Mouse (Mus musculus) heart, postnatal 25 days (tissue): ENCODE data around the gene Sin3b. TPM values are rescaled to one million over a fixed set of nuclear protein-coding genes. Genes with fewer than 3 reads are reported as not detected.
"Not testable (repeated sequence)": the region's sequence is repeated elsewhere in the genome, so short reads cannot be mapped to it uniquely, and the experiment has no call there.

Experiments used
- DNase-seq: peaks from one replicate; pipeline ENCODE4 v3.0.0; 2022; ENCODE audit warnings: low spot score
- intact Hi-C: fragments of 180-260 bp; cut with DNase I; formaldehyde crosslinking; loops from one replicate; pipeline ENCODE4 v1.15.1; 2025
- total RNA-seq, 2 experiments: library from RNA; stranded (reverse); gene quantifications; 2 replicates each; pipeline ENCODE4 v1.2.3; 2021

The Sin3b gene
- total RNA-seq: 10 to 100 TPM; 77.1 to 78.3 TPM

DNA sequence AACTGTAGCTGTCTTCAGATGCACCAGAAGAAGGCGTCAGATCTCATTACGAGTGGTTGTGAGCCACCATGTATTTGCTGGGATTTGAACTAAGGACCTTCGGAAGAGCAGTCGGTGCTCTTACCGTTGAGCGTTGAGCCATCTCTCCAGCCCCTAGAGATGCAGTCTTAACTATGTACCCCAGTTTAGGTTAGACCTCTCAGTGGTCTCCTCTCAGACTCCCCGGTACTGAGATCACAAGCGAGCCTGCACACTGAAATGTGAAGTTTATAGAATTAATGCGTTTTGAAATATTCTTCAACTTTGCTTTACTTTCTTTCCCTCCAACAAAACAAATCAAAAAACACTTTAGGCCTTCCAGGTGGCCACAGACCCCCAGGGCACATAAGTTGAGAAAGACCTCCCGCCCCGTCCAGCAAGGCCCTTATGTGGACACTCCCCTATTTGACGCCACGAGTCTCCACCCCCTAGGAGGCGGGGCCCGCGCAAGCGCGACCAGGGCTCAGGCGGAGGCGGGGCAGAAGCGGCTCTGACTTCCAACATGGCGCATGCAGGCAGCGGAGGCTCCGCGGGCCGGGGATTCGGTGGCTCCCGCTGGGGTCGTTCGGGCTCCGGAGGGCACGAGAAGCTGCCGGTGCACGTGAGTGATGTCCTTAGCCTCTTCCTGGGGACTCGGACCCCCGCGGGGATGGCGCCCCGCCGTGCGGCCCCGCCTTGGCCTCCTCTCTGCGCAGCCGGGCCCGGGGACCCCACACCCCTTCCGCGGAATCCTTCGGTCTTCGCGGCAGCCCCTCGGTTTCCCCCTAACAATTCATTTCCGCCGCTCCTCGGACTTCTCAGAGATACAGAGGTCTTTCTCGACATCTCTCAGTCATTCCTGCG is at the start of gene Sin3b:
Sin3b (plus strand) TSS at position 517 of the 882 bp plus-strand sequence.
- peak; percentile 89 for DNase-seq
- intact Hi-C loops: loop anchor here (10.0 kb wide), 2 partner anchors 298 to 632 kb away; partner anchors contain the start of genes Eps15l1 and Large1

DNA sequence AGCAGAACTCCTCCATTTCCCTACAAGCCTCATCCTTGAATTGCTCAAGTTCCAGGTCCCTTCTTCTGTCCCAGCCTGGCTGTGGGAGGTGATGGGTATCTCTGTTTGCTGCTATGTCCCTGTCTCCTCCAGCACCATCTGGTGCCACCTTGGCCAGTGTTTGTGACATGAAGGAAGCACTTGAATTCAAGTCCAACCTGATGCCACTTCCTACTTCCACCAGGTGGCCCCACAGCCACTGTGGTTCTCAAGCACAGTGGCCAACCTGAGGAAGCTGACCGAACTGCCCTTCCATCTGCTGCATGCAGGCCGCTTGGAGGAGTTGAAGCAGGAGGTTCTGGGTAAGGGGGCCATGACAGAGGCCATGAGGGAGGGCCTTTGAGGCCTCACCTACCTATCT is 48.9 kb upstream of the Sin3b start:
- DNase-seq: no peak
- intact Hi-C loops: no loop called here

DNA sequence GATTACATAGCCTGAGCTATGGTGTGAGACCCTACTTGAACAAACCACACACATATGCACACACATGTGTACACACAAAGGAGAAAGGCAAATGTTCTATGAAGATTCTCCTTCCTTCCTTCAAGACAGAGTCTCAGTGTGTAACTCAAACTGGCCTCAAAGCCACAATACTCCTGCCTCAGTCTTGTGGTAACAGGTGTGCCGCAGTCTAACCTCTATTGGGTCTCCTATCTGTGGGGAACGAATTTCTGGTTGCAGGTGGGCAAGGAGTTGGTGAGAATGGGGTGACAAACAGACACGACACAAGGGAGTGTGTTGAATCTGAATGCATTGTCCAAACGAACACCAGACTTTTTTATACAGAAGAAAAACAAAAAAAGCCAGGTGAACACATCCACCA is 46.6 kb upstream of the Sin3b start:
- no peak for DNase-seq
- intact Hi-C loops: no loop called here

DNA sequence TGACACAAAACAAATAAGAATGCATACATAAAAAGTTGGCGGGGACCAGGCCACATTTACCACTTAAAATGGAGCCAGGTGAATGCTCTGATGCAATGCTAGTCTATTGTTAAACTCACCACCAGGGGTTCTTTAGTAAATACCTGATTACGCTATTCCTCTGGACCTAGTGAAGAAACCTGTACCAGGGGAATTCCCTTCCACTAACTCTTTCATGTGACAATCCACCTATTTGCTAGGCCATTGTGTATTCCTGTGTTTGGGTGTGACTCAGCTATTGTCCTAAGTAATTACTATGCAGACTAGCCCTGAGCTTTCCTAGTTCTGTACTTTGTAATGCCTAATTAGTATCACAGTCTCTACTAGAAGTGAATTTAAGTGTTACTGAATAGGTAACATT is 46.2 kb upstream of the Sin3b start:
- intact Hi-C loops, DNase-seq: not testable (repeated sequence)

DNA sequence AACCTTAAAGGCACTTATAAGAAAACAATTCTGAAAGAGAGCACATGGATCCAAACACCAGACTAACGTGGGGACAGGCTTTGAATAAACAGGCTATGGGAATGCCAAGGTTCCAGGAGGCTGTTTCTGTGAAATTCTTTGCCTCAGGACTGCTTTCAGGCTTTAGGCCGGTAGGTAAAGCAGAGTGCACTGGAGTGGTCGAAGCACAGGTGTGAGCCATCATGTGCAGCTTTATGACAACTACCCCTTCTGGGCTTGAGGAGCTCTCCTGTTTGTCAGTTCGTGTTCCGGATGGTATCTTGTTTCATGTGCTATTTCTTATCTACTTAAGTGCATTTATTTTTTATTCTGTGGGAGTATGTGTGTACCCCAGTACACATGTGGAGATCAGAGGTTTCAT is 45.8 kb upstream of the Sin3b start:
- intact Hi-C loops: no loop called here
- DNase-seq: no peak

DNA sequence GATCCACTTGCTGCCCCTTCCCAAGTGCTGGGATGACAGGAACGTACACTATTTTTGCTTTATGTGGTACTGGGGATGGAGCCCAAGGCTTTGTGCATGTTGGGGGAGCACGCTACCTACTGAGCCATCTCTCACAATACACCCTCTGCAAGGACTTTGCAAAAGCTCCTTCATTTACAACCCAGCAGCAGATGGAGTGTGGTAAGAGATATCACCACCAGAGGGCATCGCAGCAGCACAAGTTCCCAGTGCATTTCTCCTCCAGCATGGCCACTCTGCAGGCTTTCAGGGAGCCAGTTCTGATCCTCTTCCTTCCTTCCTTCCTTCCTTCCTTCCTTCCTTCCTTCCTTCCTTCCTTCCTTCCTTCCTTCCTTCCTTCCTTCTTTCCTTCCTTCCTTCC is 43.0 kb upstream of the Sin3b start:
- no peak for DNase-seq
- intact Hi-C loops: loop anchor here (5.0 kb wide), 1 partner anchor 67 kb away; no protein-coding TSS in a partner anchor

DNA sequence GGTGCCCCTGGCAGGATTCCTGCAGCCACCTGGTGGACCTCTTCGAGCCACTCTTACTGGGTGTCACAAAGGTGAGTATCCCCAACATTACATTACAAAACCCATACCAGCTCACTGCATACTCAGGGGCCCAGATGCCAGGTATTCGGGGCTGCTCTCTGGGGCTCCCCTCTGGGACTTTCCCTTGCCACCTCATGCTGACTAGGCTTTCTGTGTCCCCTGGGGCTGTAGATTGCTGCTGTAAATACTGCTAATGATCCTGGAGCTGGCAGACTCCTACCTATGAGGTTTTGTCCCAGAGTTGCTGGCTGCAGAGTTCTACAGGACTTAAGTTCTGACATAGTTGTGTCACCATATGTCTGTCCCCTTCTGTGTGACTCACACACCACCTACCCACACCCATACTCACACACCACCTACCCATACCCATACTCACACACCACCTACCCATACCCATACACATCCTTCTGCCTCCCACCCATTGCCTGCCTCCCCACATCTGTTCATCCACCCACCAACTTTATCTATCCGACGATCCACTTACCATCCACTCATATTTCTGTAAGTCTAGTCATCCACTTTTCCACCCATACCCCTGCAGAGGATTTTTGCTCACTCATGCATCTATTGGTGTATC is 40.9 kb upstream of the Sin3b start:
- DNase-seq: no peak
- intact Hi-C loops: loop anchor here (5.0 kb wide), 1 partner anchor 65 kb away; no protein-coding TSS in a partner anchor

DNA sequence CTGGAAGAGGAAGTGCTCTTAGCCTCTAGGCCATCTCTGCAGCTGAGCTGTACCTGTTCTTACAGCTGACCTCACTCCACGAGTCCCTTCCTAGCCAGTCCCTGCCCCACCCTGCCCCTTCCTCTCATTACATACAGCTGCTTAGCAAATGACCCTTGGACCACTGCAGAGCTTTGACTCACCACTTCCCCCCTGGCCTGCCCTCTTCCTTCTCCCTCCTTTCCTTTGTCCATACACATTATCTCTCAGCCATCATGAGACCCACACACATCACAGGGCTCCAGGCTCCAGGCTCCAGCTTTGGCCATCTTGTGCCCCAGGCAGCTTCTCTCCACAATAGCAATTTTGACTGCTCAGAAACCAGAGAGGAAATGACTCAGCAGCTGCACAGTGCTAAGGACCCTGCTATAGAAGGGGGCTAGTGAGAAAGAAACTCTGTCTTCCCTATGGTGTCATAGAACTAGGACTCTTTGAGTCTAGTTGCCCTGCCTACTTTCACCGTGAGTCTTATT is 40.0 kb upstream of the Sin3b start:
- DNase-seq: no peak
- intact Hi-C loops: loop anchor here (5.0 kb wide), 1 partner anchor 64 kb away; no protein-coding TSS in a partner anchor

DNA sequence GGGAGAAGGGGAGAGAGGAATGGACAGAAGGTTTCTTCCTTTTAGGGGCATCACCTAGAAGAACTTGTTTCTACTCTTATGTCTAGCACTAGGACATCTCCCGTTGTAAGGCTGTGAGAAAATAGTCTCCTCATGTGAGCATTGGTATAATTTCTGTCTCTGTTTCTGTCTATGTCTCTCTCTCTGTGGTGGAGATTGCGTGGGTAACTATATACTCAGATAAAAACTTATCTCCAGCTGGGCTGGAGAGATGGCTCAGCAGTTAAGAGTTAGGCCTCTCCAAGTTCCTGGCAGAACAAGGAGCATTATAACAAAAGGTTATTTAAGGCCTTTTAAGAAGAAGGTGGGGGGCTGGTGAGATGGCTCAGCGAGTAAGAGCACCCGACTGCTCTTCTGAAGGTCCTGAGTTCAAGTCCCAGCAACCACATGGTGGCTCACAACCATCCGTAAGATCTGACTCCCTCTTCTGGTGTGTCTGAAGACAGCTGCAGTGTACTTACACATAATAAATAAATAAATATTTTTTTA is 39.4 kb upstream of the Sin3b start:
- intact Hi-C loops: loop anchor here (5.0 kb wide), 1 partner anchor 64 kb away; no protein-coding TSS in a partner anchor
- not testable (repeated sequence) for DNase-seq

DNA sequence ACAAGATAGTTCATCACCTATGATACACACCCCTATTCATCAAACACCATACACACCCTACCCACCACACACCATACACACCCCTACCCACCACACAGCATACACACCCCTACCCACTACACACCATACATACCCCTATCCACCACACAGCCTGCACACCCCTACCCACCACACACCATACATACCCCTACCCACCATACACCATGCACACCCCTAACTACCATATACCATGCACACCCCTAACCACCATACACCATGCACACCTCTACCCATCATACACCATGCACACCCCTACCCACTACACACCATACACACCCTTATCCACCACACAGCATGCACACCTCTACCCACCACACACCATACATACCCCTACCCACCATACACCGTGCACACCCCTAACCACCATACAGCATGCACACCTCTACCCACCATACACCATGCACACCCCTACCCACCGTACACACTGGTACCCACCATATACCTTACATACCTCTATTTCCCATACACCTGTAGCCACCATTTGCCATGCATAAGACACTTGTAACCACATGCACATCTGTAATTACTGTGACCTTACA is 24.6 kb upstream of the Sin3b start:
- no peak for DNase-seq
- intact Hi-C loops: no loop called here

DNA sequence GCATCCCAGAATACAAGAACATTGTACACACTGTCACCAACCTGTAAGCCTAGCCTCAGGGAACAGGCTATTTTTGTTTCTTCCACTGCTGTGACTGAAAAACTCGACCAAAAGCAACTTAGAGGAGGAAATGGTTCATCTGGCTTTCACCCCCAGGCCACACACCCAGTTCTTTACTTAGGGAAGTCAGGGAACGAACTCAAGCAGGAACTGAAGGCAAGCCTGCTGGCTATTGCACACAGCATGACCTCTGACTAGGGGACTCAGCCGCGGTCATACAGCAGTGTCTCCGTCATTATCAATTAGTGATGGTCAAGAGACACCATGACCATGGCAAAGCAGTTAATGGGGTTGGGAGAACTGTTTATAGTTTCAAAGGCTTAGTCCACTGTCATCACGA is 10.5 kb upstream of the Sin3b start:
- intact Hi-C loops: no loop called here
- DNase-seq: no peak

DNA sequence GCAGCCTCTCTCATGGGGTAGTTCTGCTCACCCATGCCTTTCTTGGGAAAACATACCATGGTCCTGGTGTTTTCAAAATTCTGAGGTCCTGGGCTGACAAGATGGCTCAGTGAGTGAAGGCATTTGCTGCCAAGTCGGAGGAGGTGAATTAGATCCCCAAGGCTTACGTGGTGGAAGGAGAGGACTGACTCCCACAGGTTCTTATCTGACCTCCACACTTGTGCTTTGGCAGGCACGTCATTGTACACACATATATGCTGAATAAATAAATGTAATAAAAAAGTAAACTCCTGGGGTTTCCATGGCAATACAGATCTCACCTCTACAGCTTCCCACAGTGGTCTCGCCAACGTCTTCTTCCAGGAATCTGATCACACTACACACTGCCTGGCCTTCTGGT is 6.5 kb upstream of the Sin3b start:
- intact Hi-C loops: no loop called here
- DNase-seq: no peak

DNA sequence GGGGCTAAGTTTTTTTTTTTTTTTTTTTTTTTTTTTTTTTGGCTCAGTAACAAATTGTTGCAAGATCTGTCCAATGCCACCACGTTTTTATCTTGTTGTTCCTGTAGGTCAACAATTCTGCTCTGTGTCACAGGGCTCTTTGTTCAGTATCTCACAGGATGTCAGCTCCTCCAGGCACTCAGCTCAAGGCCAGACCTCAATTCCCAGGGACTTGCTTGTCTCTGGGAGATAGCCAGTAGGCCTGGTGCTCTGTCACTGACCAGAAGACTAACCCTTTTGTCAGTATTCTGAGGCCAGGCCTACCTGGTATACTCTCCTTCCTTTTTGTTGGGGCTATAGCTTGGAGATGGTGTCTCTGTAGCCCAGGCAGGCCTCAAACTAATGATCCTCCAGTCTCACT is 2.5 kb upstream of the Sin3b start:
- intact Hi-C loops: loop anchor here (10.0 kb wide), 2 partner anchors 296 to 634 kb away; partner anchors contain the start of genes Eps15l1 and Large1
- DNase-seq: no peak

DNA sequence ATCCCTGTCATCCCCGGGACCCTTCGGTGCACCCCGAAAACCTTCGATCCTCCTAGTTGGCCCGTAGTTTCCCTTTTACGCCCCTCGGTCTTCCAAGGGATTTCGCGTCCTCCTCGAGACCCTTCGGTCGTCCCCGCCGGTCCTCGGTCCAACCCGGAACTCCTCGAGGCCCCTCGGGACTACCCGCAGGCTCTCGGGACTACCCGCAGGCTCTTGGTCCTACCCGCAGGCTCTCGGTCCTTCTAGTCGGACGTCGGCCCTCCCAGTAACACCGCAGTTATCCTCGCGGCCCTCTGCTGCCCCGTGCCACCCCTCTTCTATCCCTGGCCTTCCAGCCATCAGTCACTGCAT is 541 bp downstream of the Sin3b start:
- DNase-seq: no peak
- intact Hi-C loops: loop anchor here (10.0 kb wide), 2 partner anchors 299 to 631 kb away; partner anchors contain the start of genes Eps15l1 and Large1

DNA sequence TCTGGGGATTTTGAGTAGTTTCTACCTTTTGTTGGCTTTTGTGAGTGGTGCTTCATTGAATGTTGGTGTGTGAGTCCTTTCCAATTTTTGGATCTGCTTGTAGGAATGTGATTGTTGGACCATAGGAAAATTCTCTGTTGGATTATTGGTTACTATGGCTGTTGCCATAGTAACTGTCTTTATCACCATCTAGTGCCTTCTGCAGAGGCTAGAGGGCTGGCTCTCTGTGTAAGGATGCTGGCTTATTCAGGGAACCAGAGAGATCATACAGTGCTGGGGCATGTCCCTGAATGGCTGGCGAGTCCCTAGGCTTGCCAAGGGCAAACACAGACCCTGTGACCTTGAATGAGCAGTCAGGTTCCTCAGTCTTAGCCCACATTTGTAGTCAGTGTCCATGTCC is 5.6 kb downstream of the Sin3b start:
- intact Hi-C loops: loop anchor here (10.0 kb wide), 2 partner anchors 304 to 626 kb away; partner anchors contain the start of genes Eps15l1 and Large1
- DNase-seq: no peak

DNA sequence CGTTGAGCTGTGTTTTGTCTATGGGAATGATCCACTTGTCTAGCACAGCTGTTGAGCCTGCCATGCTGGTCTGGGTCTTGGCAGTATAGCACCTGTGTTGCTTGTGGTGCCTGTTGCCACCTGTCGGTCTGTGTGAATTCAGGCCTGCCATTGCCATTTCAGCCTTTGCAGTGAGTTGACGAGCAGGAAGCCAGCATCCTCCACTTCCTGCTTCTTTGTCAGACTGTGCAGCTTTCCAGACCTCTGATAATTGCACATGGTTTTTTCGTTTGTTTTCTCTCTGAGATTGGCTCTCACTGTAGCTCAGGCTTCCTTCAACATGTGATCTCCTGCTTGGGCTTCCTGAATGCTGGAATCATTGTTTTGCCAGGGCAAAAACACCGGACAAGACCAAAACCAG is 11.9 kb downstream of the Sin3b start:
- intact Hi-C loops: no loop called here
- DNase-seq: no peak

DNA sequence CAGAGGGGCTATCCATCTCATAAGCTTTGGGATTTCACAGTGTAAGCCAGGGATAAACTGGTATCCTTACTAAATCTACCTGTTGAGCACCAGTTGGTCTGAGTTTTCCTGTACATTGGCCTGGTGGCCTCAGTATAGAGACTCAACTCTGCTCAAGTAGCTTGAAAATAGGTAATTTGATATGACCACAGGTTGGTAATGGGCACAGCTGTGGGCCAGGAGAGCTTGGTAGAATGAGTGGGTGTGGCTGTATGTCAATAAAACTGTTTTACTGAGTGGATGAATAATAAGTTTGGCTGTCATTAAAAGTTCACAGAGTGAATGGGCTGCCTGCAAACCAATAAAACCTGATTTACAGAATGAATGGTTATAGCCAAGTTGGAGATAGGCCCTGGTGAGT is 13.8 kb downstream of the Sin3b start:
- DNase-seq: no peak
- intact Hi-C loops: no loop called here

DNA sequence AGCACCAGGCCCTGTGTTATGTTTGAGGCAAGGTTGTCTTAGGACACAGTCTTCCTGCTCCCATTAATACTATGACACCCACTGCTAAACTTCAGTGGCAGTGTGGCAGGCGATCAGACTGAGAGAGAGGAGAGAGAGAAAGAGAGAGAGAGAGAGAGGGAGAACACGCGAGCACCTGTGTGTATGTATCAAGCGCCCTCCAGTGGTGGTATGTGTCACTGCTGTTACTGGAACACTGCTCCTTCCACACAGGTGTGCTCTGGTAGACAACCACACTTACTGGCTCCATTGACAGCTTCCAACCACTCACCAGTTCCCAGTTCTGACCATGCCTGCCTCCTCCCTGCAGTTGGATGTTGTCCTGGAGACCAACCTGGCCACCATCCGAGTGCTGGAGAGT is 23.0 kb downstream of the Sin3b start:
- intact Hi-C loops: loop anchor here (5.0 kb wide), 1 partner anchor 64 kb away; no protein-coding TSS in a partner anchor
- no peak for DNase-seq

DNA sequence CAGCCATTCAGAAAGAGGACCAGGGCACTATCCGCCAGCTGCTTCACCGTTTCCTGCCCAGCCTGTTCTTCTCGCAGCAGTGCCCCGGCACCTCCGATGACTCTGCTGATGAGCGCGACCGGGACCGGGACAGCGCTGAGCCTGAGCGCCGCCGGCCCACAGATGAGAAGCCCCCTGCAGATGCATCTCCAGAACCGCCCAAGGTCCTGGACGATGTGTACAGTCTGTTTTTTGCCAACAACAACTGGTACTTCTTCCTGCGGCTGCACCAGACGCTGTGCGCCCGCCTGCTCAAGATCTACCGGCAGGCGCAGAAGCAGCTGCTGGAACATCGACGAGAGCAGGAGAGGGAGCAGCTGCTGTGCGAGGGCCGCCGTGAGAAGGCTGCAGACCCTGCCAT is 26.8 kb downstream of the Sin3b start:
- no peak for DNase-seq
- intact Hi-C loops: loop anchor here (5.0 kb wide), 1 partner anchor 68 kb away; no protein-coding TSS in a partner anchor

DNA sequence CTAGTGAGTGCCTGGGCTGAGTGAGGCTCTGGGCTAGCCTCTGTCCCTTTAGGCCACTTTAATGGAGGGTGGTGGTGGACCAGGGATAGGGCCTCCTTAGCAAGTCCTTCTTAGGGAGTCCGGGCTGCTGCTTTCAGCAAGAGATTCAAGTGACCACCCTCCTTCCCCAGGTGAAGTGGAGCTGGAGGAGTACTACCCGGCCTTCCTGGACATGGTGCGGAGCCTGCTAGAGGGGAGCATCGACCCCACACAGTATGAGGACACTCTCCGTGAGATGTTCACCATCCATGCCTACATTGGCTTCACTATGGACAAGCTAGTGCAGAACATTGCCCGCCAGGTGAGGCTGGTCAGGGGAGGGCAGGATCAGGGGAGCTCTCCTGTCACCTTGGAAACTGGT is 27.2 kb downstream of the Sin3b start:
- DNase-seq: no peak
- intact Hi-C loops: no loop called here
